Mouse (Mus musculus) ES-E14 (cell line): Measurements from ENCODE around the gene Kat6b.

ENCODE experiments used
- HCFC1 ChIP-seq: IDR thresholded peaks from 2 replicates; pipeline ENCODE4 v1.6.1; 2012; ENCODE audit warnings: low read length, inconsistent platforms, borderline replicate concordance; ENCODE audit not compliant: insufficient read depth
- ZC3H11A ChIP-seq: IDR thresholded peaks from 2 replicates; pipeline ENCODE4 v1.6.1; 2012; ENCODE audit warnings: low read depth, mild to moderate bottlenecking, inconsistent platforms, low read length, borderline replicate concordance

GRCm38 (mm10) chr14:21706759-21707571 lies 225.7 kb downstream of the Kat6b start:
- TF ChIP-seq HCFC1 (no peak), ZC3H11A (no peak)
